Mouse (Mus musculus) forelimb bud, embryonic 11.5 days (tissue): ENCODE measurements around the gene Serpina3m.
"Not testable (repeated sequence)": the region's sequence is repeated elsewhere in the genome, so short reads cannot be mapped to it uniquely, and the experiment has no call there.

Source experiments
- DNase-seq: peaks from one replicate; pipeline ENCODE4 v3.0.0-alpha.2; 2012; ENCODE audit warnings: low read depth, low spot score

Serpina3m gene

DNA sequence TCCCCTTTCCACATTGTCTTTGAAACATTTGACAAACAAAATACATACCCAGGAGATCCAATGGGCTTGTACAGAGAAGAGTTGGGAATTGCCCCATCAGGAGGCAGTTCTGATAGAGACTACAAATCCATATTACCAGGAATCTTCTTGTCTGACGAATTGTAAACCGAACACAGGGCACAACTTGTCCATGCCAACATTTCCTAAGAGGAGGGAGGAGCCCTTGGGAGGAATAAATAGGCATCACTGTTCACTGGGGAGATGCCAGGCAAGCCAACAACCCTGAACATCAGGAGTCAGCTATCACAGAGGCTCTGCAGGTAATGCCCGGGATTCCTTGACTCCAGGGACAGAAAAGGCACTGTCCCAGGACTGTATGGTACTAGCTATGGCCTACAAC, at the start of gene Serpina3m, which contains the start of gene Serpina3k:
Gene Serpina3m (plus strand): TSS at position 261 of the 400 bp plus-strand sequence.
Gene Serpina3k (plus strand): TSS at position 261 of the 400 bp plus-strand sequence.
- not testable (repeated sequence) for DNase-seq

DNA sequence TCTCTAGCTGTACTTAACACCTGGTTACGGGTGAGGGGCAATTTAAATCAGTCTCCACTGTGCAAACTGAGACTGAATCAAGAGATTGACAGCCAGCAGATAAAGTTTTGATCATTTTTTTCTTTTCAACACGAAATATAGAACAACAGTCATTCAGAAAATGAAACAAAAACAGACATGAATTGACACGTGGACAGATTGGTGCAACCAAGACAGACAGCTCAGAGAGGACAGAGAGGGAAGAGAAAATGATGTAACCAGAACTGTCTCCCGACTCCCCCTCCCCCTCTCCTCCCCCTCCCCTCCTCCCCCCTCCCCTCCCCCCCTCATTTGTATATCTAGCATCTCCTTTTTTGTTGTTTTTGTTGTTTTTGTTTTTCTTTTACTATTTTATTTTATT, 48.4 kb upstream of the Serpina3m start:
- DNase-seq, result no peak

DNA sequence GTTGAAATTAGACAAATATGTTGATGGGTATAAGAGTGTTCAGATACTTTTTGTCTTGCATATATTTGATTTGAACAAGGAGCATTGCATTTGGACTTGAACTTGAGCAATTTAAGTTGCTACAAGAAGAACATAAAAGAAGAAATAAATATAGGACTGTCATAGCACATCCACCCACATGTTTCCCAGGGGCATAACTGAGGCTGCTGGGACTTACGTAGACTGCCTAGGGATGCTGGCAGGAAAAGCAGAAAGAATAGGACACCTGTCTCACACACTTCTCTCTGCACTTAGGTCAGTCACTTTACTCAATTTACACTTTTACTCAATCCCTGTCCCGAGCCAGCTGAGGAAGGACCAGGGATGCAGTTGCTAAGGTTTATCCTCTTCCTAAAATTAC, 44.3 kb upstream of the Serpina3m start:
- DNase-seq, result no peak

DNA sequence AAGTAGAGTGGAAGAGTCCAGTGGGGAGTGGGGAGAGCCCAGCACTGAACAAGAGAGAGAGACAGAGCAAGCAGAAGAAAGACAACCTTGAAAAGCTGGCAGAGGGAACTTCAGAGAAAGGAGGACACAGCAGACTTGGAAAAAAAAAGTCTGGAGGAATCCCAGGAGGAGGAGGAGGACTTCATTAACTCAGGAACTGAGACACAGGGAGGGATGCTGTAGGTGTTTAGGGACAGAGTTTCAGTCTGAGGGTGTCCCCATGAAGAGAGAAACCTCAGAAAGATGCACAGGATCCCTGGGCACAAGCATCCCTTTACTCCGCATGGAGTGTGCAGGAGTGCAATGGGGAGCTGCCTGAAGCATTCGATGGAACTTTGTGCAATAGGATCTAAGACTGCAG, 40.2 kb upstream of the Serpina3m start:
- DNase-seq, result no peak

DNA sequence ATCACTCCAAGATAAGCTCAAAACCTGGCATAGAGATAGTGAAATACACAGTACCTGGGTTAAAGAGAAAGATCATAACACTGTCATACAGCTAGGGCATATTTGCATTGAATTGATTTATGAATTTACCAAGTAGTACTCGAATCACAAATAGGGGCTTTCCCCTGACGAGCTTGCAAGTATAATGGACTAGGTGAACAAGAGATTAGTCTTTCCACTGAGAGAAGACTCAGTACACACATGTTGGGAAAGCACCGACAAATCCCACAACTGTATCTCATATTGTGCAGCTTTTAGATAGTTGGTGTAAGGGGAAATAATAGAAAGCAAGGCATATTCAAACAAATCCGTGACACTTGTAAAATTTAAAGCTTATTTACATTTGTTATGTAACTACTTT, 32.3 kb upstream of the Serpina3m start:
- no peak for DNase-seq

DNA sequence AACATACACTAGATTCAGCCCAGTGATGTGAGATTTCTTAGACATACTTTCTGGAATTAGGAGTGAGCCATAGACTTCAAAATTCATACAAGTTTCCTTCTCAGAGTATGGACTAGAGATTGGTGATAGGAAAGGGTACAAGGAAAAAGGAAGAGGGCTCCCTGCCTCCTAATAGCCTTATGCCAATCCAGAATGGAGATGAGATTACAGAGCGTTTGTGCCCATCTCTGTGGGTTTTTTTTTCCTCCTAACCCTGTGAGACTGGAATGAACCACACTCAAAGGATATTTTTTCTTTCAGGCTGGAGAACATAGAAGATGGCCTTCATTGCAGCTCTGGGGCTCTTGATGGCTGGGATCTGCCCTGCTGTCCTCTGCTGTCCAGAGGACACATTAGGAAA, 24.0 kb upstream of the Serpina3m start, which contains the start of gene Serpina3j:
Gene Serpina3j (plus strand): TSS at position 301 of the 400 bp plus-strand sequence.
- no peak for DNase-seq

DNA sequence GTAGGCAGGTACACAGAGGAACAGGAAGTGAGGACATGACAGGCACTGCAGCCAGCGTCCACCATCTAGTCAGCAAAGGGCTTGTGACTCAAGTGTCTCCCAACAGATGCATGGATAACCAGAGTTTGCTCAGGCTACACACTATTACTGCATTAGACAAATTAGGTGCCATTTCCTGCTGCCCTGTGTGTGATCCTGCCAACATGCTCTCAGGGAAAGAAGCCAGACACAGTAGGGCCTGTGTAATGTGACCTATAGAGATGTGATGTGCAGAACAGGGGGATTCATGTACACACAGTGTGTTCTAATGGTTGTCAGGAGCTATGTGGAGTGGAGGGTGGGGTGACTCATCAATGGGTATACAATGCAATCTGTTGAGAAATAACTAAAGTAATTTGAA, 15.8 kb upstream of the Serpina3m start:
- no peak for DNase-seq

DNA sequence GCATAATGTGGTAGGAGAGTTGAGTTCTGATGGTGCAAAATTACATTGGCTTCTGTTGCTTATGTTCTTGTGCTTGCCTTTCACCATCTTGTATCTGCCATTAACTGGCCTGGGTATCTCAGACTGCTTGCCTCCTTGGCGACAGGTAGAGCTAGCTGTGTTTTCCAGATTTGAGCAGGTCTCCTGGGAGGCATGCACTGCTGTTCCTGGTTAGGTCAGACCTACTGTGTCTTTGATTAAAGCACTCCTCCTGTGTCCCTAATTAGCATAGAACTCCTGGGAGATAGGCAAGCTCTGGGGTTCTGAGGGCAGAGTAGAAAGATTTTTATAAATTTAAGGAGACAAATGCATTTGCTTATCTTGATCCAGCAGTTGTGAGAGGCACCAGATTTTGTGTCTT, 6.6 kb upstream of the Serpina3m start:
- DNase-seq, result no peak

DNA sequence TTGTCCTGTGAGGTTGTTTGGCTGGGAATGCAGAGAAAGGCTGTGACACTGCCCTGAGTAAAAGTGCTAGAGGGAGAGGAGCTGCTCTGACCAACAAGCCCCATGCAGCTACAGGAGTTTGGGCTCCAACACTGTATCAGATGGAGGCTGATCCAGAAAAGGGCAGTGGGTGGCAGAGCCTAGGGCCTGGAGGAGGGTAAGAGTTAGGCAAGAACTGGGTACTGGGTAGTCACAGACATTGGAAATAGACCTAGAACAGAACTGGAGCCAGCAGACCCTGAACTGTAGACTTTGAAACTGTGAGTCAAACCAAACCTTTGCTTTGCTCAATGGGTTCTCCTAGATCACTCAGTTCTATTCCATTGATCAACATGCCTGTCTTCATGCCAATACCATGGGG, 1.4 kb upstream of the Serpina3m start:
- not testable (repeated sequence) for DNase-seq

DNA sequence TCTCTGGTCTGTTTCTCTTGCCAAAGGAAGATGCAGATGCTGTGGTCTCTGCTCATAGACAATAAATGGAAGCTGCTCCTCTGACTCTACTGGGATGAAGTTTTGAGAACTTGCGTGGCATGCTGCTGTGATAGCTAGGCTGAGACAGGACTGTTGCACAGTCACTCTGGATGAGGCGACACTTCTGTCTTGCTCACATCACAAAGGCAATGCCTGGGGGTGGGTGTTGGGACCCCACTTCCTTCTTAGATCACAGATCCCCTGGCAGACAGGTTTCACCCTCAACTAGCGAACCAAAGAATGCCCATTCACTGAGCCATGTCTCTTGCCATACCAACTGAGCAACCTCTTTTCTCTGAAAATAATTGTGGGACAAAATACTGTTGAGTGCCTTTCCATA, 419 bp downstream of the Serpina3m start:
- no peak for DNase-seq

DNA sequence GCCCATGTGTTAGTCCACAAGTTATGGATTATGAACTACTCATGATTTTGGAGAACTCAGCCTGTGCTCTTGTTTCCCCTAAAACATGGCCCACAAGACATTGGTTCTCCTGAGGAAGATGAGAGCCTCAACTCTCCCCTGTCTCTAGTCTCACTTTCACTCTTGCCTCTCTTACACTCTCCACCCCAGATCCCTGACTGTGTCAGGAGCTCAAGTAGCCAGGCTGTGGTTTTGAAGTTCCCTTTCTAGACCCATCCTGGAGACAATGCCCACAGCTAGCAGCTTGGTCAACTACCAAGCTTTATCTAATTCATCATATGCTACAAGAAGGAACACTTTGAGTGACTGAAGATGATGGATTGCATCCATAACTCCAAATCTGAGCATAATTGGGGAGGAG, 4.2 kb downstream of the Serpina3m start:
- not testable (repeated sequence) for DNase-seq

DNA sequence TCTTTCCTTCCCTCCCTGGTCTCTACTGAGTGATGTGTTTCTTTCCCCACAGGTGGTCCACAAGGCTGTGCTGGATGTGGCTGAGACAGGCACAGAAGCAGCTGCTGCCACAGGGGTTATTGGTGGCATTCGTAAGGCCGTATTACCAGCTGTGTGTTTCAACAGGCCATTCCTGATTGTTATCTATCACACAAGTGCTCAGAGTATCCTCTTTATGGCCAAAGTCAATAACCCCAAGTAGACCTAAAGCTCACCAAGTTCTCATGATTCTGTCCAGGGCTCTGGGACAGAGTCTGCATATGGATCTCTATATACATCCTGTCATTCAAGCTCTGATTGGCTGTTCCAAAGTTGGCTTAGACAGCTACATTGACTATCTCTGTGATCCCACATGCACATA, 6.9 kb downstream of the Serpina3m start:
- DNase-seq, result no peak

DNA sequence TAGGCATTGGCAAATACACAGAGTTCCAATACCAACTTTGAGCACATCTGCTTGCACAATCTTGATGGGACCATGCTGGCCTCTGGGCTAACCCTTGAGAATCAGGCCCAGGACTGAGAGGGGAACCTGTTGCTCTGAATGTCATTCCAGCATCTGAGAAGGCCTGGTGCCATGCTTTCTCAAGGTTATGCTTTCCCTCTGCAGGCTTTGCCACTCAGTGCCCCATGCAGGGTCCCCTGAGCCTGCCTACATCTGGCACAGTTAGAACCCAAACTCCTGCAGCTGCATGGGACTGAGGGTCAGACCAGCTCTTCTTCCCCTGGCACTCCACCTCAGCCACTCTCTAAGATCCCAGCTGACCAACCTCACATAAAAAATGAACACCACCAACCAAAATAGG, 7.4 kb downstream of the Serpina3m start:
- DNase-seq, result no peak

DNA sequence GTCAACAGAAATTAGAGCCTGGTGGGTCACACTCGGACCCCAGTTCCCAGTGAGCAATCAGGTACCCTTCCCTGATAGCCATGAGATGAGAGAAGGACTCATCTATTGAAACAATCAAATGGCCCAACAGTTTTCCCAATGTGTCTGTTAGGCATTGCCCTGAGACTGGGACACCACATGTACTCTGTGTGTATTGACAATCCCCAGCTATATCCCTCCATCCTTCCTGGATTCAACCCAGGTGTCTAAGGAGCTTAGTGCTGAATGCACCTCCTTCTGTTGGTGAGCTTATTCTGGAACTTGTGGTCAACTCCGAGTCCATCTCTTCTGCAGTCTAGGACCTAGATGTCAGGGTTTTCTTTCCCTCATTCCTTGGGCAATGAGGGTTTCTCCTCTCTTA, 8.8 kb downstream of the Serpina3m start:
- DNase-seq, result no peak

DNA sequence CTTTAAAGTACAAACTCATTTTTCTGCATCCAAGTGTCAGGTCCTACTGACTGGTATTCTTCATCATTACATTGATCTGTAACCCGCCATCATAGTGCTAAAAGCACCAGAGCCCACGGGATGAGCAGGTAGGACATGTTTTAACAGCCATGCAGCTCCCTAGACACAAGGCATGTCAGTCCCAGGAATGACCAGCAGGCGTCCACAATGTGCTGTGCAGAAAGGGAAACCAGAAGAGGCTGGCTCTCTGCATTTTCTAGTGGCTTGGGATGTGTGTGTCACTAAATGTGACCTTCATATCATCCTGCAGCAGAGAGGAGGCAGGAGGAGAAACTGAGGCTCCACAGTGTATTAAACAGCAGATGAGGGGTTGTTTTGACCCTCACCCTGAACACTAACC, 13.5 kb downstream of the Serpina3m start:
- DNase-seq, result peak; percentile 13

DNA sequence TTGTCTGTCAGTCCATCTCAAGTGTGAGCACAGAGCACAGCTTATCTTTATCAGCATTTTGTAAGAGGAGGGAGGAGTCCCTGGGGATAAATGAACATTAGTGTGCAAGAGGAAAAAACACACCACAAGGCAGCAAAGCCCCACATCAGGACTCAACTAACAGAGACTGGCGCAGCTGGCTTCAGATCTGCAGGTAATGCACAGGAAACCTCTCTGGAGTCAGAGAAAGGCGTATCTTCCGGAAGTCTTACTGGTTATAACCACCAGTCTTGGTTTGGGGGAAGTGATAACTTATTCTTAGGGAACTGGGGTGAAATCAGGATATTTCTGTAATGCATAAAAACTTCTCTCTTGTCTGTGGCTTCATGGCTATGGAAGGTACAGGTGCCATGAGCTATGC, 17.7 kb downstream of the Serpina3m start:
- no peak for DNase-seq

DNA sequence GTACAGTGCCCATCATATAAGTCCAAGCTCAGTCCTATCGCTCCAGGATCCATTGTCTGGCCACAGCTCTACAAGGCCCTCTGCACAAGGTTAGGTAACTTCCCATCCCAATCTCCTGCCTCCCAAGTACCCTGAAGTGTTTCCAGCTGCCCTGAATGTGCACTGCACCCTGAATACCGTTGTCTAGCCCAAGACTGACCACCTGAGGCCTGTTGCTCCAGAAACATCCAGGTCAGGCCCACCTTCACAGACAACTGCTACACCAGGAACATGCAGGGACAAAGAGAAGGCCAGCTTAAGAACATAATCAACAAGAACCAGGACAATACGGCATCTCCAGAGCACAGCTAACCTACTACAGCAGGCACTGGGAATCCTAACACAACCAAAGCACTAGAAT, 31.7 kb downstream of the Serpina3m start:
- DNase-seq, result no peak

DNA sequence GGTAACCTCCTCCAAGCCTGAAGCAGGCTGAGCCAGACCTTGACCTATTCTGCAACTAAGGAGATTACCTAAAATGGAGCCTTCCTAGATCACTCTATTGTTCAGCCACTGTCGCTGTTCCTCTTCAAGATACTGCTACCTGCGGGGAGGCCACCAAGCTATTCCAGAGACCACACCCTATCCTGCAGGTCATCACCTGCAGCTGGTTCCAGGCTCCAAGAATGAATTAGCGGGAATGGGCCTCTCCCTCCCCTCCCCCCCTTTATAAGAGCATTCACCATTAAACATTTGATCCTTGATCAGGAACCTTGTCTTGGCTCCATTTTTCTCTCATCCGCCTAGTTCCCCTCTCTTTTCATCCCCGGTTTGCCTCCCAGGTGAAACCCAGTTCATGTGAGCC, 38.9 kb downstream of the Serpina3m start:
- not testable (repeated sequence) for DNase-seq

DNA sequence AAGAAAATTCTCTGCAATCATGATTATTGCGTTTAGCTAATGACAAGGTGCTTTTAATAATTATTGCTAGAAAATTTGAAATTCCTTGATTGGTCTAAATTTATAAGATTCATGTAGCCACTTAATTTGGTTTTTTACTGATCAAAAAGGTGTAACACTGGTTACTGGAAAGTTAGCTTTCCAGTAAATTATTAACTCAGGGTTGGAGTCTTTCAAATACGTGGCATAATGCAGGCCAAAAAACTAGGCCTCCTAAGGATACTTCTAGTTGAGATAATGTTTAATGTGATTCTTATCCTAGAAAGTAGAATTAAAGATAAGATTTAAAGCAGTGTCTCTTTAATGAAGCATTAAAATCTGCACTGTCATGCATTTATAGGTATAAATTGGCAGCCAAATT, 40.1 kb downstream of the Serpina3m start:
- not testable (repeated sequence) for DNase-seq

DNA sequence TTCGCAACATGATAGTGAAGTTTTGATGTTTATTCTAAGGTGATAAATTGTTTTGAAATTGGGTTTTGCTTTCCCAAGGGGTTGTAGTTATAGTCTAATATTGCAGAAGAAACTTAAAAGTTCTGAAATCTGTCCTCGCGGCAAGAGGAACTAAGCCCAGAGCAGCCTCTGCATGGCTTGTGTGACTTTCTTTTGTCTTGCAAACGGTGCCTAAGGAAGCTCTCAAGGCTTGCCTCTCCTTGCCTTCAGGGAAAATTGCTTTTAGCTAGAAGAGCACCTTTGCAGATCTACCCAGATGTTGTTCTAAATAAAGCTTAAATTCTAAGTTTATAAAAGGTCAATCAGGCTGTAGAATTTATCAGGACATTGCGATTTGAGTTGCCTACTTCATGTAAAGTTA, 40.5 kb downstream of the Serpina3m start:
- DNase-seq, result not testable (repeated sequence)

DNA sequence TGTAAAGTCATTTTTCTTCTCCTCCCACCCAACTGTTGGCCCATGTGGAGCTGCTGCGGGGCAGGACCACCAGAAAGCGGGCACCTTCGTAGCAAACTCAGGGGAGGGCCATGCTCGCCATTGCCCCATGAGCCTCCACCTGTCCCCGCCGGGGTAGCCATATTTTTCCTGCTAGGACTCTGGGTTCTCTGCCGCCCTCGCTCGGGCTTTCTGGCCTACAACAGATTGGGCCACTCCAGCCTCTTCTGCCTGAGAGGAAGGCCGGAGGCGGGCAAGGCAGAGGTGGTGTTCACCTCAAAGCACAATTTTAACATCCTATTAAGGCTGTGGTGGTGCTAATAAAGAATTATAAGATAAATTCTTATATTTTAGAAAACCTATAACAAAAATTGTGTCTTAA, 41.6 kb downstream of the Serpina3m start:
- no peak for DNase-seq

DNA sequence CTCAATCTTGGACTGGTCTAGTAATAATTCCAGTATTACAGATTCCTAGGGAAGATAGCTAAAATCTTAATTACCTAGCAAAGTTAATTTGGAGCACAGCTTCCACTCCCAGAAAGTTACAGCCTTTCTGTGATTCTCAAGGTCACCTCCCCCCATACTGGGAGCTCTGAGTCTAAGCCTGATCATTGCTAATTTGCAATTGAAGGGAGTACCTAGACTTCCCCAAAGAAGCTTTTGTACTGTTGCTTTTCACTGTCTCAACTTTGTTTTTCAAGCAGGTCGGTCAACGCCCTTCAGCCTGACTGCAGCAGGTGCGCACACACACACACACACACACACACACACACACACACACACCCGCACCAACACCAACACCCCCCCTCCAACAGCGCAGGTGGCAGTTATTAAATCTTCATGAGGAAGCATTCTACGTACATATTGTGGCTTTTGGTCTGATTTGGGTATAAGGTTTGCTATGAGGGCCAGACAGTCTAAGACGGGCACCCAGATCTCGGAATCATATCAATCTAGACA, 42.9 kb downstream of the Serpina3m start:
- not testable (repeated sequence) for DNase-seq

DNA sequence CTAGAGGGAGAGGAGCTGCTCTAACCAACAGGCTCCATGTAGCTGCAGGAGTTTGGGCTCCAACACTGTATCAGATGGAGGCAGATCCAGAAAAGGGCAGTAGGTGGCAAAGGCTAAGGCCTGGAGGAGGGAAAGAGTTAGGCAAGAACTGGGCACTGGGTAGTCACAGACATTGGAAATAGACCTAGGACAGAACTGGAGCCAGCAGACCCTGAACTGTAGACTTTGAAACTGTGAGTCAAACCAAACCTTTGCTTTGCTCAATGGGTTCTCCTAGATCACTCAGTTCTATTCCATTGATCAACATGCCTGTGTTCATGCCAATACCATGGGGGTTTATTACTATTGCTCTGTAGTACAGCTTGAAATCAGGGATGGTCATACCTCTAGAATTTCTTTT, 47.7 kb downstream of the Serpina3m start:
- DNase-seq, result not testable (repeated sequence)

DNA sequence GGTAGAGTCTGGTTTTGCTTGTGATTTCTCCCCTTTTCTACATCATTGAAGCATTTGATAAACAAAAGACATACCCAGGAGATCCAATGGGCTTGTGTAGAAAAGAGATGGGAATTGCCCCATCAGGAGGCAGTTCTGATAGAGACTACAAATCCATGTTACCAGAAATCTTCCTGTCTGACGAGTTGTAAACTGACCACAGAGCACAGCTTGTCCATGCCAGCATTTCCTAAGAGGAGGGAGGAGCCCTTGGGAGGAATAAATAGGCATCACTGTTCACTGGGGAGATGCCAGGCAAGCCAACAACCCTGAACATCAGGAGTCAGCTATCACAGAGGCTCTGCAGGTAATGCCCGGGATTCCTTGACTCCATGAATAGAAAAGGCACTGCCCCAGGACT, 48.6 kb downstream of the Serpina3m start:
- not testable (repeated sequence) for DNase-seq
